Mouse (Mus musculus): ENCODE measurements around the gene Cmtm5. TPM values are rescaled to one million over a fixed set of nuclear protein-coding genes. Genes with fewer than 3 reads are reported as not detected.
"Not testable (repeated sequence)": the region's sequence is repeated elsewhere in the genome, so short reads cannot be mapped to it uniquely, and the experiment has no call there.

Cmtm5 gene
- polyA plus RNA-seq, 1 experiment, result 3.3 TPM

- no peak overlapping the region for H3K4me3 ChIP-seq (ENCODE audit: insufficient read depth, low read depth, low read length)
- H3K27ac ChIP-seq (replicated peaks; ENCODE audit: low read depth, low read length), result no peak overlapping the region
- H3K4me1 ChIP-seq (ENCODE audit: control insufficient read depth, insufficient read depth, insufficient read length, low read length), result no peaks in the 10 kb centered on the region
These were observed 25.4 kb downstream of the Cmtm5 start for GRCm38 (mm10) chr14:54961487-54961886.

GRCm38 (mm10) chr14:54962714-54963113 is 26.7 kb downstream of the Cmtm5 start:
- Histone ChIP-seq H3K27ac (replicated peaks; ENCODE audit: low read depth, low read length) (no peak overlapping the region), H3K4me3 (ENCODE audit: insufficient read depth, low read depth, low read length) (no peak overlapping the region), H3K4me1 (ENCODE audit: control insufficient read depth, insufficient read depth, insufficient read length, low read length) (no peaks in the 10 kb centered on the region)

- H3K27ac ChIP-seq (replicated peaks; ENCODE audit: low read depth, low read length), result no peak overlapping the region
- no peaks in the 10 kb centered on the region for H3K4me1 ChIP-seq (ENCODE audit: control insufficient read depth, insufficient read depth, insufficient read length, low read length)
- no peak overlapping the region for H3K4me3 ChIP-seq (ENCODE audit: insufficient read depth, low read depth, low read length)
These were observed 27.7 kb downstream of the Cmtm5 start for GRCm38 (mm10) chr14:54963727-54964126.

- H3K4me1 ChIP-seq (ENCODE audit: control insufficient read depth, insufficient read depth, insufficient read length, low read length), result no peaks in the 10 kb centered on the region
- H3K27ac ChIP-seq (replicated peaks; ENCODE audit: low read depth, low read length), result no peak overlapping the region
- no peak overlapping the region for H3K4me3 ChIP-seq (ENCODE audit: insufficient read depth, low read depth, low read length)
These were observed 29.0 kb downstream of the Cmtm5 start for GRCm38 (mm10) chr14:54965044-54965443.

- no peak overlapping the region for H3K4me3 ChIP-seq (ENCODE audit: insufficient read depth, low read depth, low read length)
- H3K27ac ChIP-seq (replicated peaks; ENCODE audit: low read depth, low read length), result no peak overlapping the region
- H3K4me1 ChIP-seq (ENCODE audit: control insufficient read depth, insufficient read depth, insufficient read length, low read length), result no peaks in the 10 kb centered on the region
These were observed 29.6 kb downstream of the Cmtm5 start for GRCm38 (mm10) chr14:54965631-54966030.

- Histone ChIP-seq H3K27ac (replicated peaks; ENCODE audit: low read depth, low read length) (no peak within 1 kb of the TSS), H3K4me3 (ENCODE audit: insufficient read depth, low read depth, low read length) (no peak within 1 kb of the TSS), H3K4me1 (ENCODE audit: control insufficient read depth, insufficient read depth, insufficient read length, low read length) (no peaks in the 10 kb centered on the region)
These were observed 30.4 kb downstream of the Cmtm5 start, which contains the start of gene Myh6 for GRCm38 (mm10) chr14:54966320-54966977. Gene Myh6, minus strand, starts transcription at chr14:54966927.

GRCm38 (mm10) chr14:54967874-54968273 is 31.8 kb downstream of the Cmtm5 start:
- no peaks in the 10 kb centered on the region for H3K4me1 ChIP-seq (ENCODE audit: control insufficient read depth, insufficient read depth, insufficient read length, low read length)
- H3K4me3 ChIP-seq (ENCODE audit: insufficient read depth, low read depth, low read length), result no peak overlapping the region
- no peak overlapping the region for H3K27ac ChIP-seq (replicated peaks; ENCODE audit: low read depth, low read length)

GRCm38 (mm10) chr14:54968344-54968743 is 32.3 kb downstream of the Cmtm5 start:
- H3K4me3 ChIP-seq (ENCODE audit: insufficient read depth, low read depth, low read length), result no peak overlapping the region

GRCm38 (mm10) chr14:54972786-54973185 is 36.7 kb downstream of the Cmtm5 start:
- not testable (repeated sequence) for H3K27ac ChIP-seq (replicated peaks; ENCODE audit: low read depth, low read length); H3K4me3 ChIP-seq (ENCODE audit: insufficient read depth, low read depth, low read length); H3K4me1 ChIP-seq (ENCODE audit: control insufficient read depth, insufficient read depth, insufficient read length, low read length)

More at GRCm38 (mm10) chr14:54968344-54968743, 32.3 kb downstream of the Cmtm5 start:
- Histone ChIP-seq H3K4me1 (ENCODE audit: control insufficient read depth, insufficient read depth, insufficient read length, low read length) (no peaks in the 10 kb centered on the region), H3K27ac (replicated peaks; ENCODE audit: low read depth, low read length) (no peak overlapping the region)

- Histone ChIP-seq H3K27ac (replicated peaks; ENCODE audit: low read depth, low read length) (no peak overlapping the region), H3K4me1 (ENCODE audit: control insufficient read depth, insufficient read depth, insufficient read length, low read length) (no peaks in the 10 kb centered on the region), H3K4me3 (ENCODE audit: insufficient read depth, low read depth, low read length) (no peak overlapping the region)
These were observed 38.2 kb downstream of the Cmtm5 start for GRCm38 (mm10) chr14:54974068-54974791.

GRCm38 (mm10) chr14:54976633-54977032 is 40.6 kb downstream of the Cmtm5 start, which contains the start of gene Gm17428:
Gene Gm17428, plus strand, starts transcription at chr14:54976933.
- Histone ChIP-seq H3K4me3 (ENCODE audit: insufficient read depth, low read depth, low read length) (no peak within 1 kb of the TSS), H3K4me1 (ENCODE audit: control insufficient read depth, insufficient read depth, insufficient read length, low read length) (no peaks in the 10 kb centered on the region), H3K27ac (replicated peaks; ENCODE audit: low read depth, low read length) (no peak within 1 kb of the TSS)

- Histone ChIP-seq H3K27ac (replicated peaks; ENCODE audit: low read depth, low read length) (no peak overlapping the region), H3K4me1 (ENCODE audit: control insufficient read depth, insufficient read depth, insufficient read length, low read length) (no peaks in the 10 kb centered on the region), H3K4me3 (ENCODE audit: insufficient read depth, low read depth, low read length) (no peak overlapping the region)
These were observed 42.6 kb downstream of the Cmtm5 start for GRCm38 (mm10) chr14:54978664-54979063.

GRCm38 (mm10) chr14:54981934-54982333 is 45.9 kb downstream of the Cmtm5 start:
- no peak overlapping the region for H3K27ac ChIP-seq (replicated peaks; ENCODE audit: low read depth, low read length)
- H3K4me3 ChIP-seq (ENCODE audit: insufficient read depth, low read depth, low read length), result no peak overlapping the region
- H3K4me1 ChIP-seq (ENCODE audit: control insufficient read depth, insufficient read depth, insufficient read length, low read length), result no peaks in the 10 kb centered on the region

GRCm38 (mm10) chr14:54988350-54988874 is 52.4 kb downstream of the Cmtm5 start:
- H3K4me1 ChIP-seq (ENCODE audit: control insufficient read depth, insufficient read depth, insufficient read length, low read length); H3K4me3 ChIP-seq (ENCODE audit: insufficient read depth, low read depth, low read length); H3K27ac ChIP-seq (replicated peaks; ENCODE audit: low read depth, low read length): not testable (repeated sequence)
